Mouse (Mus musculus) lung, postnatal 0 days (tissue): Measurements from ENCODE around the gene Bax. TPM values are rescaled to one million over a fixed set of nuclear protein-coding genes. Genes with fewer than 3 reads are reported as not detected.

ENCODE experiments used
- ATAC-seq: fragments of 200-750 bp; cut with Nextera tagmentation; 2 replicates; pipeline ENCODE4 v1.8.0; 2017; ENCODE audit warnings: moderate library complexity
- DNase-seq: peaks from one replicate; pipeline ENCODE4 v3.0.0-alpha.2; 2016; ENCODE audit warnings: low spot score
- H3K27ac ChIP-seq: fragments of 300-500 bp; sonication (generic); 2 replicates; pipeline ENCODE4 v1.5.1; 2014; ENCODE audit warnings: antibody characterized with exemption, mild to moderate bottlenecking, low read length, mixed read lengths
- H3K27me3 ChIP-seq: fragments of 300-500 bp; sonication (generic); replicated peaks from 2 replicates; pipeline ENCODE4 v1.6.1; 2014; ENCODE audit warnings: low read length, mixed read lengths; ENCODE audit not compliant: insufficient read depth
- H3K36me3 ChIP-seq: fragments of 300-500 bp; sonication (generic); 2 replicates; pipeline ENCODE4 v1.6.1; 2014; ENCODE audit warnings: low read length, mixed read lengths; ENCODE audit not compliant: insufficient read depth
- H3K4me1 ChIP-seq: fragments of 300-500 bp; sonication (generic); 2 replicates; pipeline ENCODE4 v1.6.1; 2014; ENCODE audit warnings: antibody characterized with exemption, low read depth, low read length, mixed read lengths; ENCODE audit not compliant: insufficient read depth
- H3K4me2 ChIP-seq: fragments of 300-500 bp; sonication (generic); replicated peaks from 2 replicates; pipeline ENCODE4 v1.6.1; 2014; ENCODE audit warnings: low read depth, mild to moderate bottlenecking, low read length, moderate library complexity, mixed read lengths
- H3K4me3 ChIP-seq: fragments of 300-500 bp; sonication (generic); 2 replicates; pipeline ENCODE4 v1.5.1; 2014; ENCODE audit warnings: low read depth, low read length
- H3K9ac ChIP-seq: fragments of 300-500 bp; sonication (generic); replicated peaks from 2 replicates; pipeline ENCODE4 v1.6.1; 2014; ENCODE audit warnings: low read depth, mild to moderate bottlenecking
- H3K9me3 ChIP-seq: fragments of 300-500 bp; sonication (generic); 2 replicates; pipeline ENCODE4 v1.6.1; 2016; ENCODE audit warnings: low read length, mixed read lengths
- CTCF ChIP-seq: IDR thresholded peaks from 2 replicates; pipeline ENCODE4 v1.5.1; 2016; ENCODE audit warnings: antibody characterized with exemption, mild to moderate bottlenecking
- WGBS: fragments of 180-500 bp; shearing (Covaris S2); extraction: QIAGEN DNeasy Blood & Tissue Kit; methylation state at CpG from one replicate; pipeline ENCODE4 v1.1.7; 2014; 5-methylcytosine and 5-hydroxymethylcytosine counted together
- microRNA-seq: library from miRNA; unstranded; fragments of <30 nt; microRNA quantifications from one replicate; pipeline ENCODE4, GENCODE M21; 2016
- polyA plus RNA-seq: library from polyadenylated mRNA; unstranded; fragments of >200 nt; fragmentation: Nextera tagmentation; extraction: Ambion mirVana; gene quantifications from 2 replicates; pipeline ENCODE4 v1.2.1, GENCODE M21; 2015

Bax gene
- polyA plus RNA-seq, 1 experiment from 2014 or later: 155 TPM

GRCm38 (mm10) chr7:45412421-45412820, 54.3 kb downstream of the Bax start:
- Histone ChIP-seq H3K36me3 (no peaks in the 10 kb centered on the region), H3K9ac (no peak overlapping the region), H3K27me3 (peaks cover 48% of the 10 kb centered on the region), H3K4me3 (no peak overlapping the region), H3K4me2 (no peak overlapping the region), H3K9me3 (no peaks in the 10 kb centered on the region), H3K4me1 (no peaks in the 10 kb centered on the region; the same call in 1 of the 2 replicates), H3K27ac (no peak overlapping the region)
- no peak for DNase-seq
- ATAC-seq: no peak
- no peak for TF ChIP-seq CTCF
- 71% methylated on average over 2 of the region's 2 CpGs for WGBS

Small RNAs within 50 kb of the gene (microRNA-seq; reads per million reads assigned to microRNA genes)
- not detected for gene Gm22133

Other genes starting within 250 kb of the Bax start
- 9.1 and 9.8 TPM in 2 replicates for gene Cd37, start 227.8 kb downstream of the Bax start, polyA plus RNA-seq
- gene Slc6a16, start 225.8 kb downstream of the Bax start, polyA plus RNA-seq: not detected in 2 replicates
- not detected in 2 replicates for gene Slc6a21, start 189.4 kb downstream of the Bax start, polyA plus RNA-seq
- 19.2 and 21.9 TPM in 2 replicates for gene Trpm4, start 133.1 kb downstream of the Bax start, polyA plus RNA-seq
- 0.50 and 0.54 TPM in 2 replicates for gene Hrc, start 131.6 kb downstream of the Bax start, polyA plus RNA-seq
- 1.8 and 2.0 TPM in 2 replicates for gene Ppfia3, start 99.9 kb downstream of the Bax start, polyA plus RNA-seq
- 0.49 TPM in 1 of 2 replicates, not detected in the other for gene Lin7b, start 96.3 kb downstream of the Bax start, polyA plus RNA-seq
- gene Snrnp70, start 71.2 kb downstream of the Bax start, polyA plus RNA-seq: 85.3 and 104 TPM in 2 replicates
- gene Kcna7, start 61.2 kb downstream of the Bax start, polyA plus RNA-seq: 0.16 and 0.24 TPM in 2 replicates
- gene Ntf5, start 53.2 kb downstream of the Bax start, polyA plus RNA-seq: 7.1 and 7.2 TPM in 2 replicates
- gene Lhb, start 46.1 kb downstream of the Bax start, polyA plus RNA-seq: 4.5 and 4.7 TPM in 2 replicates
- 19.2 and 19.6 TPM in 2 replicates for gene Gys1, start 32.1 kb downstream of the Bax start, polyA plus RNA-seq
- gene Ruvbl2, start 28.8 kb downstream of the Bax start, polyA plus RNA-seq: 59.9 and 63.5 TPM in 2 replicates
- gene Ftl1, start 7.0 kb downstream of the Bax start, polyA plus RNA-seq: 5,808 and 6,026 TPM in 2 replicates
- 0.25 and 0.52 TPM in 2 replicates for gene Tulp2, start 15.0 kb upstream of the Bax start, polyA plus RNA-seq
- gene Gm45808, start 19.9 kb upstream of the Bax start, polyA plus RNA-seq: not detected in 2 replicates
- gene Dhdh, start 21.9 kb upstream of the Bax start, polyA plus RNA-seq: 3.5 and 4.5 TPM in 2 replicates
- 203 and 213 TPM in 2 replicates for gene Nucb1, start 43.5 kb upstream of the Bax start, polyA plus RNA-seq
- gene Ppp1r15a, start 59.4 kb upstream of the Bax start, polyA plus RNA-seq: 36.6 and 39.1 TPM in 2 replicates
- 2.0 and 2.1 TPM in 2 replicates for gene Plekha4, start 59.4 kb upstream of the Bax start, polyA plus RNA-seq
- gene Hsd17b14, start 88.0 kb upstream of the Bax start, polyA plus RNA-seq: 0.95 and 1.4 TPM in 2 replicates
- 29.4 and 39.8 TPM in 2 replicates for gene Bcat2, start 103.3 kb upstream of the Bax start, polyA plus RNA-seq
- gene Fgf21, start 148.6 kb upstream of the Bax start, polyA plus RNA-seq: not detected in 2 replicates
- gene Fut1, start 150.4 kb upstream of the Bax start, polyA plus RNA-seq: 0.13 and 0.18 TPM in 2 replicates
- gene Izumo1, start 154.9 kb upstream of the Bax start, polyA plus RNA-seq: 0.19 and 0.32 TPM in 2 replicates
- 43.3 and 49.0 TPM in 2 replicates for gene Rasip1, start 160.6 kb upstream of the Bax start, polyA plus RNA-seq
- 4.0 and 4.8 TPM in 2 replicates for gene Mamstr, start 173.1 kb upstream of the Bax start, polyA plus RNA-seq
- 0.27 and 0.84 TPM in 2 replicates for gene Fut2, start 199.5 kb upstream of the Bax start, polyA plus RNA-seq
- gene Ntn5, start 217.1 kb upstream of the Bax start, polyA plus RNA-seq: 2.4 TPM in 2 replicates
- gene Sec1, start 227.5 kb upstream of the Bax start, polyA plus RNA-seq: 1.0 and 2.0 TPM in 2 replicates
- gene Car11, start 232.9 kb upstream of the Bax start, polyA plus RNA-seq: 1.5 and 2.4 TPM in 2 replicates
- gene Dbp, start 238.2 kb upstream of the Bax start, polyA plus RNA-seq: 6.8 and 9.4 TPM in 2 replicates
- gene Rpl18, start 248.6 kb upstream of the Bax start, polyA plus RNA-seq: 720 and 782 TPM in 2 replicates